Mouse (Mus musculus) spleen, adult 2 months (tissue): ENCODE measurements around the gene Ablim1. TPM values are rescaled to one million over a fixed set of nuclear protein-coding genes. Genes with fewer than 3 reads are reported as not detected.

Experiments
- DNase-seq, 2 experiments: peaks; one replicate each; pipeline versions ENCODE4 v3.0.0 to v3.0.0-alpha.2; 2012 to 2021; ENCODE audit warnings: low spot score in 2 of 2, low read depth in 1 of 2
- H3K27ac ChIP-seq: fragments of 200-500 bp; 2 replicates; pipeline ENCODE4 v1.5.1; 2012; ENCODE audit warnings: low read length, inconsistent platforms; ENCODE audit not compliant: insufficient read depth
- H3K27me3 ChIP-seq: fragments of 200-500 bp; 2 replicates; pipeline ENCODE4 v1.6.1; 2012; ENCODE audit warnings: mild to moderate bottlenecking, moderate library complexity, low read length, inconsistent platforms; ENCODE audit not compliant: control insufficient read depth, insufficient read depth
- H3K36me3 ChIP-seq: fragments of 200-500 bp; 2 replicates; pipeline ENCODE4 v1.6.1; 2012; ENCODE audit warnings: mild to moderate bottlenecking, low read length, inconsistent platforms; ENCODE audit not compliant: control insufficient read depth, insufficient read depth
- H3K4me1 ChIP-seq: fragments of 200-500 bp; 2 replicates; pipeline ENCODE4 v1.6.1; 2011; ENCODE audit warnings: inconsistent platforms; ENCODE audit not compliant: control insufficient read depth, insufficient read depth, insufficient read length
- H3K4me3 ChIP-seq: fragments of 200-500 bp; 2 replicates; pipeline ENCODE4 v1.5.1; 2011; ENCODE audit warnings: mild to moderate bottlenecking, inconsistent platforms; ENCODE audit not compliant: insufficient read depth, insufficient read length; ENCODE audit errors: extremely low read depth
- CTCF ChIP-seq: fragments of 200-500 bp; IDR thresholded peaks from 2 replicates; pipeline ENCODE4 v1.5.1; 2011; ENCODE audit warnings: mild to moderate bottlenecking, inconsistent platforms; ENCODE audit not compliant: insufficient read depth, insufficient read length, insufficient replicate concordance; ENCODE audit errors: extremely low read depth
- POLR2A ChIP-seq: fragments of 200-500 bp; IDR thresholded peaks from 2 replicates; pipeline ENCODE4 v1.6.1; 2011; ENCODE audit warnings: low read depth, low read length, inconsistent platforms
- WGBS: fragments of 180-500 bp; shearing (Covaris S2); methylation state at CpG from one replicate; pipeline ENCODE4 v1.1.7; 2018; 5-methylcytosine and 5-hydroxymethylcytosine counted together
- polyA plus RNA-seq: library from polyadenylated mRNA; depleted of rRNA; stranded (reverse); fragments of >200 nt; gene quantifications from 2 replicates; pipeline ENCODE4 v1.2.3, GENCODE M21; 2012; rRNA removed

Ablim1 gene
- polyA plus RNA-seq, 1 experiment = 53.8 TPM

- WGBS = 82% methylated on average over 4 of the region's 4 CpGs
- no peak for DNase-seq
- TF ChIP-seq CTCF = no peak
- TF ChIP-seq POLR2A = no peak
These were observed 321.0 kb downstream of the Ablim1 start for GRCm38 (mm10) chr19:56993763-56994162.

DNA sequence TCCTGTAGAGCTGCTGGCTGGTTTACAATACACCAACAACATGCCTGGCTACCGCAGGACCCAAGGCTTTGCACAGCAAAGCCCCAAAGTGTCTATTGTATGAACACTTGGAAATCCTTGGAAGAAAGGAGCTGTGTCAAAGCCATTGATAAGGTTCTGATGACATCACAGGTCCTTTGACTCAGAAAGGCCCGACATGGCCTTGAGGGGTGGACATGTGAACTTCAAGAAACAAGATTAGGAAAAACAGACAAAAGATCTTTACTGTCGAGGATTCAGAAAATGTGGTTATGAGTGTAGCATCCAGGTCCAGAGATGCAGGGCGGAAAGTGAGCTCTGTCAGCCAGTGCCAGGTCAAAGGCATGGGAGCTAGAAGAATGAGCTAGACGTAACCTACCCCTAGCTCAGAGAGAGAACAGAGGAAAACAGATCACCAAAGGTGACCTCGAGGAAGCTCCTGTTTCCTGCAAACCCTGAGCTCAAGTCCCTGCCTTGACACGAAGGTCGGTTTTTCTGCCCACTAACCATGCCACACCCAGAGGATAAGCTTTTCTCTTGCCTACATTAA lies 321.7 kb downstream of the Ablim1 start:
- Histone ChIP-seq H3K4me1 (no peaks in the 10 kb centered on the region), H3K4me3 (no peak overlapping the region), H3K27me3 (no peaks in the 10 kb centered on the region), H3K36me3 (no peaks in the 10 kb centered on the region), H3K27ac (no peak overlapping the region)
- DNase-seq = no peak
- TF ChIP-seq CTCF (no peak), POLR2A (no peak)
- WGBS = 52% methylated on average over 8 of the region's 8 CpGs

More at GRCm38 (mm10) chr19:56993763-56994162, 321.0 kb downstream of the Ablim1 start:
- no peaks in the 10 kb centered on the region for H3K4me1 ChIP-seq
- no peaks in the 10 kb centered on the region for H3K27me3 ChIP-seq
- no peak overlapping the region for H3K27ac ChIP-seq
- H3K36me3 ChIP-seq = no peaks in the 10 kb centered on the region
- H3K4me3 ChIP-seq = no peak overlapping the region

DNA sequence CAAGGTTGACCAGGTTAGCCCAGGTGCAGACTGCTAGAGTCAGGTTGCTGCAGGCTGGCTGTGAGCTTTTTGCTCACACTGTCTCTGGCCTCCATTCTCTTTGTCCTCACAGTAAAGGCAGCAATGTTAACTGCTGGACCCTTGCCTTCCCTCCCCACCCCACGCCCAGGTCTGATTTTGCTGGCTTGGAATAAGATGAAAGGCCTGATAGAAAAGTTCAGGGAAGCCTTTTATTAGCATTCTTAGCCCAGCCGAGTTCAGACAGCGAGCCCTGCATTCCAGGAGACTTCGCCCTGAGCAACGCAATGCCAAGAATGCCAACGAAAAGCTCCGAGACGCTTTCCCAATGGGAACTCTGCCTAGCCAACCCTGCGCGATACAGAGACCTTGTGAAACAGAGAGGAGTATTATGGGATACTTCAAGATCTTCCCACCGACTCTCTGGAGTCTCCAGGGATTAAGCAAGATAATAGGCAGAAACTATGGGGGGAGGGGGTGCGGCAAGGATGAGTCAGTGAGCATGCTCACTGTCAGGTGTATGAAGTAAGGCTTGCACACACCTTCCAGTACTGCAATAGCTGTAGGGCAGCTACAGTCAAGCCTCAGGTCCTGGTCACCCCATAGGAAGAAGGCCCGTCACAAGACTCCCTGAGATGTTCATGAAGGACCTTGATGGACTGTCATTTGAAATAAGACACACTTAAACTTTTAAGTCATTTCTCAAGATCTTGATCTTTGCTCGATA lies 324.2 kb downstream of the Ablim1 start:
- no peaks in the 10 kb centered on the region for H3K4me1 ChIP-seq
- WGBS = 81% methylated on average over 14 of the region's 14 CpGs
- H3K27me3 ChIP-seq = no peaks in the 10 kb centered on the region
- no peaks in the 10 kb centered on the region for H3K36me3 ChIP-seq
- no peak overlapping the region for H3K4me3 ChIP-seq
- no peak overlapping the region for H3K27ac ChIP-seq
- DNase-seq = no peak
- TF ChIP-seq POLR2A = no peak
- TF ChIP-seq CTCF = no peak

GRCm38 (mm10) chr19:56989171-56989570 lies 325.5 kb downstream of the Ablim1 start:
- H3K4me1 ChIP-seq = no peaks in the 10 kb centered on the region
- DNase-seq = no peak
- H3K36me3 ChIP-seq = no peaks in the 10 kb centered on the region
- TF ChIP-seq POLR2A (no peak), CTCF (no peak)
- no peaks in the 10 kb centered on the region for H3K27me3 ChIP-seq
- 81% methylated on average over 8 of the region's 8 CpGs for WGBS
- no peak overlapping the region for H3K27ac ChIP-seq
- no peak overlapping the region for H3K4me3 ChIP-seq

GRCm38 (mm10) chr19:56984229-56984628 lies 330.5 kb downstream of the Ablim1 start:
- Histone ChIP-seq H3K36me3 (no peaks in the 10 kb centered on the region), H3K4me3 (no peak overlapping the region), H3K27me3 (no peaks in the 10 kb centered on the region), H3K27ac (no peak overlapping the region), H3K4me1 (0 out of 2 replicates have a peak, but pooled peaks cover 3% of the 10 kb centered on the region)
- no peak for DNase-seq
- WGBS = 74% methylated on average over 4 of the region's 4 CpGs
- TF ChIP-seq CTCF (no peak), POLR2A (no peak)

- Histone ChIP-seq H3K4me3 (no peak overlapping the region), H3K27ac (no peak overlapping the region), H3K27me3 (no peaks in the 10 kb centered on the region), H3K36me3 (no peaks in the 10 kb centered on the region), H3K4me1 (0 out of 2 replicates have a peak, but pooled peaks cover 3% of the 10 kb centered on the region)
- DNase-seq = no peak
- no peak for TF ChIP-seq POLR2A
- WGBS = 69% methylated on average over 10 of the region's 10 CpGs
These were observed 331.0 kb downstream of the Ablim1 start for GRCm38 (mm10) chr19:56983757-56984156.

Other genes with a start within 250 kb of the Ablim1 start
- gene Fam160b1, start 45.8 kb upstream of the Ablim1 start, polyA plus RNA-seq = 7.9 and 8.8 TPM in 2 replicates
- gene Trub1, start 138.0 kb upstream of the Ablim1 start, polyA plus RNA-seq = 2.3 and 2.7 TPM in 2 replicates